ENCODE assay signal across 26 mouse cellular contexts in genomic region chr17:92829241-92829640, GRCm38 (mm10).
DNase-seq lines count a peak whose midpoint lies in the region; ATAC-seq and TF ChIP-seq lines count a peak whose summit lies in the region.
"Had no signal": no experiment of that assay in that cellular context is flagged by ENCODE, and none has a peak within 500 bp of the region (broad histone marks: within the 10 kb centered on the region; RNA-seq: fewer than 3 reads in every experiment).

No protein-coding gene starts in this region.

- no peak for TF ChIP-seq CTCF in hindbrain, postnatal 0 days (IDR thresholded peaks at IDR 0.05; ENCODE audit: low read depth)
- TF ChIP-seq CTCF in liver, adult 2 months (IDR thresholded peaks at IDR 0.05; ENCODE audit: low read depth, low read length) = no peak

- no peak overlapping the region for H3K4me2 ChIP-seq in hindbrain, postnatal 0 days (ENCODE audit: low read depth, low read length)
- no peak overlapping the region for H3K4me2 ChIP-seq in hindbrain, embryonic 16.5 days (ENCODE audit: low read length)
- H3K4me2 ChIP-seq: embryonic facial prominence, embryonic 13.5 days; forebrain, embryonic 12.5 days; forebrain, embryonic 15.5 days; heart, embryonic 12.5 days; heart, embryonic 15.5 days; hindbrain, embryonic 13.5 days had no signal

- H3K9me3 ChIP-seq in hindbrain, postnatal 0 days (ENCODE audit: low read length) = no peaks in the 10 kb centered on the region
- no peaks in the 10 kb centered on the region for H3K9me3 ChIP-seq in hindbrain, embryonic 16.5 days (ENCODE audit: control insufficient read depth, low read length)
- H3K9me3 ChIP-seq: embryonic facial prominence, embryonic 10.5 days; embryonic facial prominence, embryonic 13.5 days; forebrain, embryonic 12.5 days; forebrain, embryonic 15.5 days; heart, embryonic 15.5 days; hindbrain, embryonic 10.5 days; hindbrain, embryonic 13.5 days had no signal

- no peak overlapping the region for H3K4me3 ChIP-seq in hindbrain, postnatal 0 days (ENCODE audit: low read length)
- H3K4me3 ChIP-seq in hindbrain, embryonic 16.5 days (ENCODE audit: low read length) = no peak overlapping the region
- H3K4me3 ChIP-seq in liver, adult 2 months (ENCODE audit: insufficient read depth, low read depth, low read length) = no peak overlapping the region
- H3K4me3 ChIP-seq: embryonic facial prominence, embryonic 10.5 days; embryonic facial prominence, embryonic 13.5 days; erythroblast, embryonic 14.5 days; forebrain, embryonic 12.5 days; forebrain, embryonic 15.5 days; heart, embryonic 12.5 days; heart, embryonic 15.5 days; hindbrain, embryonic 10.5 days; hindbrain, embryonic 13.5 days had no signal

- H3K27me3 ChIP-seq in hindbrain, postnatal 0 days (ENCODE audit: insufficient read depth, low read length) = no peaks in the 10 kb centered on the region
- H3K27me3 ChIP-seq in hindbrain, embryonic 16.5 days (replicated peaks; ENCODE audit: control insufficient read depth, insufficient read depth, low read length) = no peaks in the 10 kb centered on the region
- no peaks in the 10 kb centered on the region for H3K27me3 ChIP-seq in liver, adult 2 months (ENCODE audit: control insufficient read depth, insufficient read depth, low read length)
- H3K27me3 ChIP-seq: embryonic facial prominence, embryonic 13.5 days; forebrain, embryonic 12.5 days; forebrain, embryonic 15.5 days; heart, embryonic 12.5 days; heart, embryonic 15.5 days; hindbrain, embryonic 13.5 days had no signal

- peak; percentile 34 for DNase-seq in hindbrain, postnatal 0 days (ENCODE audit: low spot score)
- DNase-seq in kidney, adult 8-10 months = peak; percentile 14 to 62
- DNase-seq in kidney, postnatal 10 days = no peak
- DNase-seq in liver, adult 2 months (ENCODE audit: extremely low read depth, low read depth, low spot score) = peak; percentile 13
- no peak for DNase-seq in liver
- DNase-seq: adrenal gland, adult 2 months; adrenal gland, postnatal 14 days; cerebellum, adult 11 months; cerebellum, adult 2 months; cerebellum, postnatal 36 days; embryo, embryonic 11 days; gastrocnemius, postnatal 25 days; heart, adult 18-20 months; heart, postnatal 10 days; heart, postnatal 36 days had no signal

- no peak overlapping the region for H3K9ac ChIP-seq in hindbrain, postnatal 0 days (replicated peaks; ENCODE audit: low read length)
- no peak overlapping the region for H3K9ac ChIP-seq in hindbrain, embryonic 16.5 days (ENCODE audit: low read depth, low read length)
- no peak overlapping the region for H3K9ac ChIP-seq in liver, adult 2 months (ENCODE audit: low read depth, low read length)
- H3K9ac ChIP-seq: embryonic facial prominence, embryonic 13.5 days; forebrain, embryonic 12.5 days; forebrain, embryonic 15.5 days; heart, embryonic 12.5 days; heart, embryonic 15.5 days; hindbrain, embryonic 13.5 days had no signal

- ATAC-seq in hindbrain, postnatal 0 days = no peak
- ATAC-seq in hindbrain, embryonic 16.5 days = no peak
- ATAC-seq: CD4-positive, CD25-positive, alpha-beta regulatory T cell, adult 4 months; forebrain, embryonic 15.5 days had no signal

- H3K4me1 ChIP-seq in hindbrain, postnatal 0 days (ENCODE audit: insufficient read depth, low read length) = no peaks in the 10 kb centered on the region
- H3K4me1 ChIP-seq in hindbrain, embryonic 16.5 days (ENCODE audit: control insufficient read depth, insufficient read depth, low read depth, low read length) = no peaks in the 10 kb centered on the region
- no peaks in the 10 kb centered on the region for H3K4me1 ChIP-seq in liver, adult 2 months (ENCODE audit: control insufficient read depth, insufficient read depth, low read length)
- H3K4me1 ChIP-seq: embryonic facial prominence, embryonic 10.5 days; embryonic facial prominence, embryonic 13.5 days; forebrain, embryonic 12.5 days; forebrain, embryonic 15.5 days; heart, embryonic 12.5 days; heart, embryonic 15.5 days; hindbrain, embryonic 10.5 days; hindbrain, embryonic 13.5 days had no signal

- no peaks in the 10 kb centered on the region for H3K79me2 ChIP-seq in liver, adult 2 months (ENCODE audit: control insufficient read depth, insufficient read depth, low read length)

- TF ChIP-seq POLR2A in liver, adult 2 months (IDR thresholded peaks at IDR 0.05; ENCODE audit: extremely low read depth, insufficient read depth, low read length) = no peak

- H3K36me3 ChIP-seq in hindbrain, postnatal 0 days (ENCODE audit: insufficient read depth, low read length) = no peaks in the 10 kb centered on the region
- no peaks in the 10 kb centered on the region for H3K36me3 ChIP-seq in hindbrain, embryonic 16.5 days (ENCODE audit: control insufficient read depth, insufficient read depth, low read length)
- H3K36me3 ChIP-seq in liver, adult 2 months (ENCODE audit: control insufficient read depth, insufficient read depth, low read length) = no peaks in the 10 kb centered on the region
- H3K36me3 ChIP-seq: embryonic facial prominence, embryonic 10.5 days; embryonic facial prominence, embryonic 13.5 days; forebrain, embryonic 12.5 days; forebrain, embryonic 15.5 days; heart, embryonic 12.5 days; heart, embryonic 15.5 days; hindbrain, embryonic 10.5 days; hindbrain, embryonic 13.5 days had no signal

- WGBS in hindbrain, postnatal 0 days = 40% methylated on average over 1 of the region's 1 CpGs
- WGBS in hindbrain, embryonic 16.5 days = 64% methylated on average over 1 of the region's 1 CpGs
- 31% methylated on average over 1 of the region's 1 CpGs for WGBS in liver, adult 2 months

- no peak overlapping the region for H3K27ac ChIP-seq in hindbrain, postnatal 0 days
- H3K27ac ChIP-seq in hindbrain, embryonic 16.5 days (ENCODE audit: low read depth, low read length) = no peak overlapping the region
- H3K27ac ChIP-seq in liver, adult 2 months (replicated peaks; ENCODE audit: insufficient read depth, low read depth, low read length) = no peak overlapping the region
- H3K27ac ChIP-seq: embryonic facial prominence, embryonic 10.5 days; embryonic facial prominence, embryonic 13.5 days; forebrain, embryonic 12.5 days; forebrain, embryonic 15.5 days; heart, embryonic 15.5 days; hindbrain, embryonic 10.5 days; hindbrain, embryonic 13.5 days had no signal

Comparison
In these comparisons a context has a peak if more than half of its experiments do, and no peak if none do; other contexts are left out.
1. DNase-seq: peak in hindbrain, postnatal 0 days (single experiment), kidney, adult 8-10 months (2 of 2) and liver, adult 2 months (single experiment); none in kidney, postnatal 10 days (single experiment) and liver (single experiment).